Mouse (Mus musculus): ENCODE data around the gene Mdm1.

The Mdm1 gene

DNA sequence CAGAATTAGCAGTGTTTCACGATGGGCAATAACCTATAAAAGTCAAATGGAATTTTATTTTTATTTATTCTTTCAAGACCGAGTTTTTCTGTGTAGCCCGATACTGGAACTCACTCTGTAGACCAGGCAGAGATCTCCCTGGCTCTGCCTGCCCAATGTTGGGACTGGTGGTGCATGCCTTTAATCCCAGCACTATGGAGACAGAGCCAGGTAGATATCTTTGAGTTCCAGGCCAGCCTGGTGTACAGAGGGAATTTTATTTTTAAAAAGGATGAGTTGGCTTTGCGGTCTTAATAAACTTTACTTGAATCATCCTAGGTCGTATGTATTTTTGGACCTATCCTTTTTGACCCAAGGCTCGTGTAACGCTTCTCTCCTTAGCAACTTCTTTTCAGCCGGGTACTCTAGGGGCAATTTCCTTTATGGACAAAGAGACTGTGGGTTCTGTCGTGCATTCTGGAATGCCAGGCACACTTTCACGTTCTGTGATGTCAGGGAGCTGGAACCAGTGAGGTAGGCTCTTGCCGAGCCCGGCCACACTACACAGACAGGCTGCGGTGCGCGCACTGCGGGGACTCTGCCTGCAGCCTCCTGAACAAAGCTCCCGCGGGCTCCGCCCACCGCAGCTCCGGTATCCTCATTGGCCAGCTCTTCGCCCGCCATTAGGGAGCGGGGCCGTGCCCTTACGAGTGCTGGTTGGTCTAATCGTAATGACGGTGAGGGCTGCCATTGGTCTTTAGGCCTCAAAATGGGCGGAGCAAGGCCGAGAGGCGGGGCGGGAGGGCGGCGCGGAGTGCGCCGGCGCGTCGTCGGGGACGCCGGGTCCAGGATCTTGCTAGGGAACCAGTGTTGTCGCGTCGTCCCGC is at the start of gene Mdm1:
Gene Mdm1, plus strand, starts transcription at position 794 of the 866 bp plus-strand sequence.
- peak; percentile 98 to 99 for DNase-seq

DNA sequence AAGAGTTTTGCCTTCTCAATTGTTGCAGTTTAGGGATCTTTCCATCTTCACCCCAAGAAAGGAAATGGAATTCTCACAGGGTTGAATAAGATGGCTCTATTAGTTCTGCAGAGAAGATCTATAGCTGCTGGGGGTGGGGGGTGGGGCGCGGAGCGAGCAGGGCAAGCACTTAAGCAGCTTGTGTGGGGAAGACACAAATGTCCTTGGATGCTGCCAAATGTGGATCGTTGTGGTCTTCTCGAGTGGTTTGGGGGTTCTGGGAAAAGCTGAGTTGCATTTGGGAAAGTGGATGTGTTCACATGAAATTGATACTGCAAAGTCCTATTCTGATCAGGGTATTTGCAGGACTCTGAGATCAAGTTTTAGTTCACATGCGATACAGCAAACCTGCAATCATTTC is 48.9 kb upstream of the Mdm1 start:
- DNase-seq, result no peak

DNA sequence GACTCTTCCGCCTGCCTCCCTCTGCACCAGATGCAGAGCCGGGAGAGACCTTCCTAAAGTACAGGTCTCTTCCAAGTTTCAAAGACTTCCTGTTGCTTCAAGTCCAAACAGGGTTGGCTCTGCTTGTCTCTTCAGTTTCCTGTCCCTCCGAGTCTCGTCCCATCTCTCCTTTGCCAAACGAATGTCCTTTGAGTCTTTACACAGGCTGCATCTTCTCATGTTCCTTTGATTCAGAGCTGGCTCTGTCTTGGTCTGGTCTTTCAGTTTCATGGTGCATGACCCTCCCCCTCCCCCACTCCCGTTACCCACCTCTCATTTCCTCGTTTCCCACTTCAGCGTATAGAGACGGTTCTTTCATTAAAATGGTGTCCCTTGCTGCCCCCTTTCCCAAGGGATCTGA is 47.9 kb upstream of the Mdm1 start:
- no peak for DNase-seq

DNA sequence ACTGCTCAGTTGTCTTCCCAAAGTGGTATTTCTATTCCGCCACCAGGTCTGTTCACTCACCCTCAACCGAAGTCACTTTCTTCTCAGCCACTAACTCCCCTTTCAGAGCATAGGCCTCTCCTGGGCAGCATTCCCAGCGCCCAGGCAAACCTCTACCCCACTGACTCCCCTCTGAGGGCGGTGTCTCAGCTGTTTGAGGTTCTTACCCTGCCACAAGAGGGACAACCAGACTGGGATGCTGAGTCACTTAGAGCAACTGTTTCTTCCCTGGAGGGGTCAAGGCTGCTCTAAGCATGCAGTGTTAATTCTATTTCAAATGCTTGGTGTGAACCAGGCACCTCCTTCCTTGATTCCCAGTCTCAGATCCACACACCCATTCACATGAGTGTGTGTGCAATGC is 46.8 kb upstream of the Mdm1 start:
- no peak for DNase-seq

DNA sequence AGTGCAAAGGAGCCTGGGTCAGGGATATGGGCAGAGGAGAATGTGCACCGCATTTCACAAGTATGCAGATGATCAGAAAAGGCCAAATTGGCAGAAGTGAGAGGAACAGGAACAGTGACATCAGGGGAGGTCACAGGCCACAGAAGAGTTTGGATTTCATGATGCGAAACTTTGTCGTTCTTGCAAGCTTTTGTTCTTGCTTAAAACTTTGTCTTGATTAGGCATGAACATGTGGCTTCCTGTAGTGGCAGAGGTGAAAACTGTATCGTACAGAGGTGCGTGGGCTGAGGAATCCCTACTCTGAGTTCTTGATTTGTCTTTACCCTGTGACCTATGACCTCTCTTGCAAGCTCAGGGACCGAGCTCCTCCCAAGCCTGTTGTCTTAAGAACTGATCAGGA is 45.4 kb upstream of the Mdm1 start:
- no peak for DNase-seq

DNA sequence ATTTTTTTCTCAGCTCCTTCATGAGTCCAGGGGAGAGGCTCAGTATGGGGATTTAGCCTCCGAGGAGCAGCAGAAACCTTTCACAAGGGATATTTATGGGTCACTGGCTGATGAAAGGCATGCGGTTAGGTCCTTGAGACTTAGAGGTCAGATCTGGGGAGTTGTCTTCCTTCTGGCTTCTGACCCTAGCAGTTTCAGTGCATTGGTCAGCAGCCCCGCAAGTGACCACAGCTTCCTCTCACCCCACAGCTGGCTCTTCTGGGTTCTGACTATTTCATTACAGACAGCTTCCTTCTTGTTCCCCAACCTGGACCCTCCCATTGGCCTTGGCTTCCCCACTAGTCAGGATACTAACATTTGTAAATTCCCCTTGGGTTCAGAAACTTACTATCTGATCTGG is 43.7 kb upstream of the Mdm1 start:
- DNase-seq, result no peak

GRCm38 (mm10) chr10:118100570-118100969 is 41.0 kb upstream of the Mdm1 start:
- no peak for DNase-seq

GRCm38 (mm10) chr10:118101056-118101455 is 40.6 kb upstream of the Mdm1 start:
- no peak for DNase-seq

GRCm38 (mm10) chr10:118103020-118103666 is 38.5 kb upstream of the Mdm1 start:
- peak; percentile 69 to 75 for DNase-seq

GRCm38 (mm10) chr10:118103906-118104305 is 37.7 kb upstream of the Mdm1 start:
- DNase-seq, result no peak

DNA sequence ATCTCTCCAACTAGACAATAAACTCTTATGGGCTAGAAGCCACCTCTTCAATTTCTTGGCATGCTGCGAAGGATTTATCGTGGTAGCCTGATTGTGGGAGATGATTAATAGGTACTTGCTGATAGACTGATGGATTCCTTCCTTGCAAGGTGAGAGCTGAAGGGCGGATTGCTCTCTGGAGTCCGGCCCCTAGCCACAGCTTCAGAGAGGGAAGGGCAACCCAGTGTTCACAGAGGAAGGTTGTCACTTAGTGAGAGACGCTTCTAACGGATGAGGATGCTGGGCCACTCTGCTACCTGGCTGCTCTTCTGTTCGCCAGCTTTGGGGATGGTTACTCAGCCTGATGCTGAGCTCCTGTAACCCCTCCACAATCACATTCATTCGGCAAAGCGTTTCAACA is 34.6 kb upstream of the Mdm1 start:
- no peak for DNase-seq

- DNase-seq, result peak; percentile 77 to 86
These were observed 31.3 kb upstream of the Mdm1 start for GRCm38 (mm10) chr10:118110006-118110920.

- no peak for DNase-seq
These were observed 30.7 kb upstream of the Mdm1 start for GRCm38 (mm10) chr10:118110921-118111301.

GRCm38 (mm10) chr10:118111621-118112020 is 30.0 kb upstream of the Mdm1 start:
- DNase-seq, result no peak

GRCm38 (mm10) chr10:118112294-118112893 is 29.2 kb upstream of the Mdm1 start:
- DNase-seq, result no peak

DNA sequence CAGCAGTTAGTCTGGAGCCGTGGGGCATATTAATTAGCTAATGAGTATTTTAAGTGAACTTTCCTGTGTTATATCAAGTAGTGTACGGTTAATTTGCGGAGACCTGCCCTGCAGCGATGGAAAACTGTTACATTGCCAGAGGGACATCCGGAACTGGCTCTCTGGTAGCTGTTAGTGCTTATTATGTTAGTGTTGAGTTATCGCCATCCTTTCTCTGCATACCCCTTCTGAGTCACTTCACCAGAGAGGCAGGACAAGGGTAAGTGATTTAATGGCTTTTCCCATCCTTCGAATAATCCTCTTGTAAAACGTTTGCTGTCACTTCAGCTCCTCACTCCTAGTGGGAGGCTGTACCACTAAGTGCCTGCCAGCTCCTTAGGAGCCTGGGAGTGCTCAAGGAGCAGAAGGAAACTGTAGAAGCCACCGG is 28.3 kb upstream of the Mdm1 start:
- DNase-seq, result no peak

GRCm38 (mm10) chr10:118114271-118114670 is 27.3 kb upstream of the Mdm1 start:
- DNase-seq, result no peak

- DNase-seq, result no peak
These were observed 25.2 kb upstream of the Mdm1 start for GRCm38 (mm10) chr10:118116456-118116855.

DNA sequence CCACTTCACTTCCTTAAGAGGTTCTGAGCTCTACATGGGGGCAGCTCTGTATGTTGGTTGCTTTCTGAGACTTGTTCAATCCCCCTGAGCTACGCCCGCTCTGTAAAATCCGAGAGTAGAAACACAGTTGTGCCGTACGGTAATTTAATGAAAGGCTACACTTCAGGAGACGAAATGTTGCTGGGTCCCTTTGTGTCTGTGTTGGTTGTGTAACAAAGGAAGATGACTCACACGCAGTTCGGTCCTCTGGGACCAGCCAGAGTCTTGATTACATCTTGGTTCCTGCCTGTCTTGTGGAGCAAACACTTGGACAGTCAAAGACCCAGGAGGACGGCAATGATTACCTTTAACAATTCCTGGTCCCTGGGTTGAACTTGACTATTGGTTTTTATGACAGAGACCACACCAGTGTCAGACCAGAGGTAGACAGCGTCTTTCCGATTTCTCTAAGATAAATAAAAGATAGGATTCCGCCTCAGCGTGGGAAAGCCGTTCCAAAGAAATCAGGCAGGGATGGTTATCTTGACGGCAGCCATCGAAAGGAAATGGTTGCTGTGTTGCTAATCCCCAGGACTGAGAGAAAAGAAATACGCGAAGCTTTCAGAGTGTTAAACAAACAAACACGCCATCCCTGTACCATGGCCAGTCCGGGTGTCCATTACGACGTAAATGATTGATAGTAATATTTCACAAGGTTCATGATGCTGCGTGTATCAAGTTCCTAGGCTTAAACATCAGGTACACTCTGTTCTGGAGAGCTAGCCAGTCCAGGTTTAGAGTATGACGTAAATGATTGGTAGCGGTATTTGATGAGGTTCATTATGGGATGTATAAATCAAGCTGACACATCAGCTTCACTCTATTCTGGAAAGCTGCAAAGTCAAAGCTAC is 20.3 kb upstream of the Mdm1 start:
- DNase-seq, result no peak

GRCm38 (mm10) chr10:118121937-118122285 is 19.7 kb upstream of the Mdm1 start:
- no peak for DNase-seq

DNA sequence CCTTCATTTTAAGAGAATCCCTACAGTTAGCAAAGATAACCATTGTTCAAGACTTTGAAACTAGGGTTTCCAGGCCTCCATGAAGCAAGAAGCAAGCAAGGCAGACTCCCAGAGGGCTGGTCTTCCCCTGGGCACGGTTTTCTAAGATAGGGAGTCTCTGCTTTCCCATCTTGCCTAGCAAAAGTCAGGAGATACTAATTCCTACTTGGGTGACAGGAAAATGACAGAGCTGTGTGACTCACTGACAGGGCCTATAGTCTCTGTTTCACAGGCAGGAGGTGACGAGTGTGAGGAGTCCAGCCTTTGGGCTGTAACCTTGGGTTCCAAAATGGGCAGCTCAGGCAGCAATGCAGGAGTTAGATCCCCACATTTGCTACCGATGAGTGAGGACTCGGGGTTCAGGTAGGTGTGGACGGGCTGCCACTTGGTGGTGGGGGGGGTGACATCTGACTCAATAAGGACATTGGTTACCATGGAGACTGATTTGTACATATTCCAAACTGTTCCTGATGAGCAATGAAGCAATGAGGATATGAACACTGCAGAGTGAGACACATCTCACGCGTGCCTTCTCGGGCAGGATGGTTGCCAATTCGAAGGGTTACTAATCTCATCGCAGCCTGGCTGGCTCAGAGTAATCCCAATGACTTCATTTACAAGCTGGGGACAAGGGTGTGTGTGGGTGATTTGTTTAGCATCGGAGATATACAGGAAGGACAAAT is 19.0 kb upstream of the Mdm1 start:
- peak in 1 of 2 experiments; percentile 21 for DNase-seq
